Mouse (Mus musculus) adrenal gland, adult 8-10 months (tissue): Measurements from ENCODE around the gene Rab44. TPM values are rescaled to one million over a fixed set of nuclear protein-coding genes. Genes with fewer than 3 reads are reported as not detected.

Experiments used
- DNase-seq: peaks from one replicate; pipeline ENCODE4 v3.0.0; 2022
- total RNA-seq, 4 experiments: library from RNA; stranded (reverse); gene quantifications; 2 replicates each; pipeline ENCODE4 v1.2.4; 2022

Rab44 gene
- total RNA-seq, 4 experiments from 2014 or later = 0.15 to 0.87 (median 0.39) TPM

DNA sequence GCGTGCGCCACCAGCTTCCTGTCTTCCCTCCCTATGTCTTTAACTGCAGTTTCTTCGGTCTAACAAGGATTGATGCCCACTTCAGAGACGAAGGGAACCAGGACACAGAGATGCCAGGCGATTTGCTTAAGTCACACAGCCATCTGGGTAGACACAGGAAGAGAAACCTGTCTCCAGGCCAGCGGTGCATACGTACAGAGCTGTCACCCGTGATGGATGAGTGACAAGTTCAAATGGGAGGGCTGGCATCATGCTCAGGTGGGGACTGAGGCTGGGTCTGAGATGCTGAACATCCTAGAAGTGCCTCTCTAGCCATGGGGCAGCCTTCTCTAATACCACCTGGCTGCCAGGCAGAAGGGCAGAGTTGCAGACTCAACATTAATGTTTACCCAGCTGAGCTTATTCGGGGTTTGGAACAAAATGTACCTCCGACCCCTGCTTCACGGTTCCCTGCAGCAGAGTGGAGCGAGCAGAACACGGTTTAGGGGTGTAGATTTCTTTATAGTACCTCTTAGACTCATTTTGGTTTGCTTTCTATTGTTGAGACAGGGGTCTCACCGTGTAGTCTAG is 56.6 kb downstream of the Rab44 start:
- DNase-seq = no peak

- DNase-seq = peak; percentile 71
These were observed 57.2 kb downstream of the Rab44 start for GRCm38 (mm10) chr17:29171001-29171772.

DNA sequence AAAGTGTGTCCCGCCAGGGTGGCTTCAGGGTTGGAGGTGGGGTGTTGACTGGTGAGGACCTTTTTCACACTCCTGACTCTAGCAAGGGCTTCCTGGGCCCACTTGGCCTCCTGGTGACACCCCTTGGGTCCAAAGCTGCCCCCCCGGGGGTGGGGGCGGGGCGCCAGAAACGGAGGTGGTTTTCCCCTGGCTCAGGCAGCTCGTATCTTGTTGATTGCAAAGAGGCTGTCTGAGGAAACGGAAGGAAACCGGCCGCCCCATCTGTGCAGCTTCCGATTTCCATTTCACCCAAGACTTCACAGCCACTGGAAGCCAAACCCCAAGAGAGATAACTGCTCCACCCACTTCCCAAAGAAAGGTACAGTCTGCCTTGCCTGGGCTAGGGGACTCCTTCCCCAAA is 58.1 kb downstream of the Rab44 start:
- DNase-seq = no peak

DNA sequence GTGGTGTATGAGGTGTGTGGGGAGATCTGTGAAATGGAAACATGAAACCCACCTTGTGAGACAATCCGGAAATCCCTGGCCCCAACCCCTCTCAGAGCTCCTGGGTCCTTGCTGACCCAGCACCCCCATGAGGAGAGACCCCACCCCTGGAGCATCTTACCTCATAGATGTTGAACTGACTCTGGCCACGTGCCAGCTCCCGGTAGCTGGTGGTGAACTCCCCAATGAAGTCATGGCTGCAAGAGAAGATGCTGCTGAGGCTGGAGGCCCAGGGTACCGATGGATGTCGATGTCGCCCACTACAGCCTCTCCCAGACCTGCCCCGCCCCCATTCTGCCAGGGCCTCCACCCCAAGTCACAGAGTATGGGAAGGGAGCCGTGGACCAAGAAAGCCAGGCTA is 59.2 kb downstream of the Rab44 start:
- DNase-seq = no peak

GRCm38 (mm10) chr17:29175693-29176092 is 61.7 kb downstream of the Rab44 start:
- no peak for DNase-seq

DNA sequence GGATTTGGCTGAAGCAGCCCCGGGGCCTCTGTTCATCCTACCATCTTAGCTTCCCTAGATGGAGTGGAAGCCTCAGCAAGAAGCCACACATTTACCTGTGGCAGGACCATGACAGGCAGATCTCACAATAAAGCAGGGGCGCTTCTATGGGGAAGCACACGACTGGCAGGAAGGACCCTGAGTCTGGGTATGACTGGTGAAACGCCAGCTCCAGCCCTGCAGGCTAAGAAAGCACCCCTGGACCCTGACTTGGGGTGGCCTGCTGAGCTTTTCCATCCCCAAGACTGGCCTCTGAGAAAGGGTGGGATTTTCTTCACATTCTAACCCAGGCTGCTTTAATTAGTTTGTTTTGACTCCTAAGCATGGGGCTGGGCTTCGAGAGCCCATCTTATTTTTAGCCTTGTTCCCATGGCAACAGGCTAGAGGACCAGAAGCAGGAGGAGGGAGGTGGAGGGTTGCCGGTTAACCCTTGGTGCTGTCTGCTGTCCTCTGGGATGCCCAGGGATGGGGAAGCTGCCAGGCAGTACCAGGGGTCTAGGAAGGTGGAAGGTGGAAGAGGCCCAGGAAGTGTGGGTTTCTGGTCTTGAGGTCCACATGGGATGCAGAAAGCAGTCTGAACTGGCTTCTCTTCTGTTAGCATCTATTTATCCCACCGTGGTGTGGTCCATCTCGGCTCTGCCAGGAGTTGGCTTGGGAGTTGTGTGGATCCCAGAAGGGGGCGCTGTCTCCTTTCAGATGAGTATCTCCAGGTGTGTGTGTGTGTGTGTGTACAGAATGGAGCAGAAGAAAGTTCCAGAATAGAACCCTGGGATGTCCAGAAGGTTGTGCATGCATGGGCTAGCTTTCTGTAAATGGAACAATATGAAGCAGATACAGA is 62.7 kb downstream of the Rab44 start:
- DNase-seq = no peak

DNA sequence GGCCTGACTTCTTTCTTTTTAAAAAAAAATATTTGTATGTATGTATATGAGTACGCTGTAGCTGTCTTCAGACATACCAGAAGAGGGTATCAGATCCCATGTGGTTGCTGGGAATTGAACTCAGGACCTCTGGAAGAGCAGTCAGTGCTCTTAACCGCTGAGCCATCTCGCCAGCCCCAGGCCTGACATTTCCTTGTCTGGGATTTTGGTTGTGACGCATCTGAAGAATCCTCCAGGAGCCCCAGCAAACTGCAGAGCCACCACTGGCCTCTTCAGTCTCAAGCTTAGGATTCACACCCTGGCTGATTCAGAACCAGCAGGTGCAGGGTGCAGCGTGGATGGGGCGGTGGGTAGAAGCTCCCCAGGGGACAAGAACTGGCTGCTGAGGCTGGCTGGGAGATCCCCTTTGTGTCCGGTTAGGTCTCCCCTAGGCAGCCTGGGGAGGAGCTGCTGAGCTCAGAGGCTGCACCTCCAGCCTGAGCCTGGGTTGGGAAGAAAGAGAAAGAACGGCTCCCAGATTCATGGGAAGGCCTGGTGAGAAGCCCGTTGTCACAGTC is 64.6 kb downstream of the Rab44 start:
- DNase-seq = no peak

DNA sequence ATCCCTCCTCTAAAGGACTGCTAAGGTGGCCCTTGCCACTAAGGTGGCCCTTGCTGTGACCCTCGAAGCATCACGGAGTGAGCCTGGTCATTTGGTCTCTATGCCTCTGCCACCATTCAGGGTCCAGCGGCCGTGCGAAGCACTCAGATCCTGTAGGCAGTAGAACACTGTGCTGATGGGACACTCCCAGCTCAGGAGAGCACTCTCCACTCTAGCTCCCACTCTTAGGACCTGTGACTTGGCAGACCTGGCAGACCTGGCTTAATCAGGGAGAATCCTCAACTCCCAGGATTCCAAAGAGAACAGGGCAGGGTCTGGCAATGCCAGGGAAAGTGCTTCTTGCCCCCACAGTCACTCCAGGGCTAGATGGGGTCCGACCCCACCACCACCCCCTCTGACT is 66.0 kb downstream of the Rab44 start:
- no peak for DNase-seq

DNA sequence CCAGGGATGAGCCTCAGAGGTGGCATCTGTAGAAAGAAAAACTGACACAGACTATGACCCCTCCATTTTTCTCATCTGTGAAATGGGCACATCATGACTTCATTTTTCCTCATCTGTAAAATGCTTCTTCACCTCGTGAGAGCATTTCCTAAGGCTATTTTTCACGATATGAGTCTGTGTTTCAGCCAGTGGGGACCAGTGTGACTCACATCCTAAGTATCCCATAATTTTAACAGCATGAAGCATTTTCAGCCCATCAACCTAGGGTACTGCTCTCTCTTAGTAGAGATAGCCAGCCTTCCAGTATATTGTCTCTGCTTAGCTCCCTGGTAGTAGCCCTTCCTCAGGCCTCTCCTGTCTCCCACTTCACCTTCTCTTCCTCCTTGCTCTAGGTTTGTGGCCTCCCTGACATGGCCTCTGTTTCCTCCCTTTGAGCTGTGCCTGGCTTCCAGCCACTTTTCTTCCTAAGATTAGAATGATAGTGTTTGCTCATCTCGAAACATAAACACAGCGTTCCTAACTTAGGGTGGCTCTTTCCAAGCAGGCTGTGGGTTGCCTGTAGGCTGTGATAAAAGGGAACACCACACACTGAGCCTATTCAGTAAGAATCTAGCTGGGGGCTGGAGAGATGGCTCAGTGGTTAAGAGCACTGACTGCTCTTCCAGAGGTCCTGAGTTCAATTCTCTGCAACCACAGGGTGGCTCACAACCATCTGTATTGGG is 66.6 kb downstream of the Rab44 start:
- DNase-seq = no peak

- no peak for DNase-seq
These were observed 67.8 kb downstream of the Rab44 start for GRCm38 (mm10) chr17:29181751-29182150.

GRCm38 (mm10) chr17:29183162-29183561 is 69.2 kb downstream of the Rab44 start:
- DNase-seq = no peak

GRCm38 (mm10) chr17:29185376-29186046 is 71.6 kb downstream of the Rab44 start:
- DNase-seq = no peak

GRCm38 (mm10) chr17:29186989-29187859 is 73.3 kb downstream of the Rab44 start:
- DNase-seq = no peak

DNA sequence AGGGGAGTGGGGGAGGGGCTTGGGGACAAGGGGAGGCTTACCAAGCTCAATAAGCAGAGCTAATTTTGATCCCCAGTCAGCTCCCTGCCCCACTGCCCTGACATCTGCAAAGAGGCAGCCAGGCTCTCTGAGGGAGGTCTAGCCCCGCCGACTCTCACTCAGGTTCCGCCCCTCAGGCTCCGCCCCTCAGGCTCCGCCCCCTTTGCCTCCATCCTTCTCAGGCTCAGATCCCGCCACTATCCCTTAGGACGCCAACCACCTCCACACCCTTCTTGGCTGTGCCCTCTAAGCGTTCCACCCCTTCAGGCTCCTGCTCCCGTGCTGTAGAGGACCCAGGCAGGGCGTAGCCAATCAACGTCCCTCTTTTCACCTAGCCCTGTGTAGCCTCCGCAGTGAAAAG is 75.0 kb downstream of the Rab44 start:
- DNase-seq = no peak

- no peak for DNase-seq
These were observed 81.6 kb downstream of the Rab44 start for GRCm38 (mm10) chr17:29195579-29195978.

Other genes with a start within 250 kb of the Rab44 start
- gene 4930539E08Rik, start 198.8 kb upstream of the Rab44 start, total RNA-seq = under 1 TPM in 1 of 4 experiments, not detected in 3; 0.05 TPM
- gene Pxt1, start 170.3 kb upstream of the Rab44 start, total RNA-seq = not detected
- gene Kctd20, start 162.2 kb upstream of the Rab44 start, total RNA-seq = 10 to 100 TPM; 42.6 to 51.5 (median 45.9) TPM
- gene Stk38, start 106.2 kb upstream of the Rab44 start, total RNA-seq = 10 to 100 TPM; 57.3 to 84.7 (median 68.7) TPM
- 100 to 1,000 TPM in 3 of 4 experiments, 10 to 100 TPM in 1; 89.9 to 176 (median 144) TPM for gene Srsf3, start 81.5 kb upstream of the Rab44 start, total RNA-seq
- gene Cdkn1a, start 23.2 kb upstream of the Rab44 start, total RNA-seq = 10 to 100 TPM; 17.3 to 29.4 (median 24.6) TPM
- under 1 TPM; 0.22 to 0.52 (median 0.37) TPM for gene Cpne5, start 124.0 kb downstream of the Rab44 start, total RNA-seq
- 10 to 100 TPM; 24.3 to 27.2 (median 25.8) TPM for gene Ppil1, start 150.0 kb downstream of the Rab44 start, total RNA-seq
- 100 to 1,000 TPM in 3 of 4 experiments, 10 to 100 TPM in 1; 96.9 to 138 (median 122) TPM for gene BC004004, start 154.6 kb downstream of the Rab44 start, total RNA-seq
- gene Pi16, start 203.5 kb downstream of the Rab44 start, total RNA-seq = 10 to 100 TPM in 3 of 4 experiments, 1 to 10 TPM in 1; 9.0 to 16.7 (median 14.0) TPM
- gene Mtch1, start 233.8 kb downstream of the Rab44 start, total RNA-seq = 100 to 1,000 TPM; 236 to 274 (median 253) TPM
- 10 to 100 TPM in 1 of 4 experiments, 1 to 10 TPM in 3; 2.1 to 11.1 (median 6.9) TPM for gene Fgd2, start 246.8 kb downstream of the Rab44 start, total RNA-seq